Mouse (Mus musculus) C2C12 (cell line): ENCODE data around the gene Mink1. TPM values are rescaled to one million over a fixed set of nuclear protein-coding genes. Genes with fewer than 3 reads are reported as not detected.

Experiments
- H3K27me3 ChIP-seq: one replicate; pipeline ENCODE4 v1.6.1; 2011; ENCODE audit not compliant: control insufficient read depth, insufficient read depth, insufficient read length
- H3K36me3 ChIP-seq: one replicate; pipeline ENCODE4 v1.6.1; 2011; ENCODE audit not compliant: control insufficient read depth, insufficient read depth
- H3K4me3 ChIP-seq: one replicate; pipeline ENCODE4 v1.5.1; 2011; ENCODE audit warnings: mild to moderate bottlenecking, control low read depth; ENCODE audit not compliant: poor library complexity, insufficient read depth, severe bottlenecking
- H3K79me2 ChIP-seq: one replicate; pipeline ENCODE4 v1.6.1; 2011; ENCODE audit not compliant: control insufficient read depth, insufficient read depth
- H3K79me3 ChIP-seq: one replicate; pipeline ENCODE4 v1.6.1; 2011; ENCODE audit warnings: low read depth, control low read depth
- H3ac ChIP-seq: one replicate; pipeline ENCODE3; 2011; ENCODE audit warnings: low read depth; ENCODE audit not compliant: control insufficient read depth, insufficient read length
- CEBPB ChIP-seq: IDR thresholded peaks from one replicate; pipeline ENCODE4 v1.6.1; 2011; ENCODE audit warnings: low read depth, mild to moderate bottlenecking, control low read depth, moderate library complexity
- CTCF ChIP-seq: IDR thresholded peaks from one replicate; pipeline ENCODE4 v1.5.1; 2011; ENCODE audit not compliant: control insufficient read depth, insufficient read depth, insufficient read length
- FOSL1 ChIP-seq: IDR thresholded peaks from one replicate; pipeline ENCODE4 v1.8.0; 2011; ENCODE audit warnings: mild to moderate bottlenecking, low read length; ENCODE audit not compliant: poor library complexity, insufficient read depth, severe bottlenecking
- MAX ChIP-seq: IDR thresholded peaks from one replicate; pipeline ENCODE4 v1.6.1; 2011; ENCODE audit warnings: mild to moderate bottlenecking, control low read depth
- MYOD1 ChIP-seq: IDR thresholded peaks from one replicate; pipeline ENCODE4 v1.6.1; 2011; ENCODE audit warnings: low read depth; ENCODE audit not compliant: control insufficient read depth, insufficient read length
- MYOG ChIP-seq: IDR thresholded peaks from one replicate; pipeline ENCODE4 v1.6.1; 2011; ENCODE audit not compliant: control insufficient read depth, insufficient read length; ENCODE audit errors: extremely low read depth
- USF1 ChIP-seq: IDR thresholded peaks from one replicate; pipeline ENCODE4 v1.6.1; 2011; ENCODE audit warnings: low read depth, mild to moderate bottlenecking, control low read depth, moderate library complexity
- polyA plus RNA-seq: library from polyadenylated mRNA; unstranded; fragments of >200 nt; fragmentation: generic; extraction: Trizol; gene quantifications from one replicate; pipeline ENCODE4 v1.2.1, GENCODE M21; 2012; ENCODE audit warnings: missing spikeins

The Mink1 gene
- polyA plus RNA-seq, 1 experiment = 34.5 TPM

DNA sequence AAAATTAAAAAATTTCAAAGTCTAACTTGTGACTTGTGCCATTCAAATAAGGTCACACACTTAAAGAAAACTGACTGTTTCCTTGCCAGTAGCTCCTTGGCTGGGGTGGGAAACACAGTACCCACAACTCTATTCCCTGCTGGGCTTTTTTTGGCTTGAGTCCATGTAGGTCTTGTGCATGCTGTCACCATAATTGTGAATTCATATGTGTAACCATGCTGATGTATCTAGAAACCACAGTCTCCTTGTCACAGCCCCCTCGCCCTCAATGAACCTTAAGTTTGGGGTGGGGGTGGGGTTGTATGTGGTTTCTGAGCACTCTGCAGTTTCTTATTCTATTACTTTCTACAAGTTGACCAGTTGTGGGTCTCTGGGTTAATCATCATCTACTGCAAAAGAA is 29.1 kb downstream of the Mink1 start:
- Histone ChIP-seq H3K79me3 (peaks cover 33% of the 10 kb centered on the region), H3K4me3 (no peak overlapping the region)

GRCm38 (mm10) chr11:70594253-70594989 is 31.7 kb downstream of the Mink1 start:
- H3K79me3 ChIP-seq = peaks cover 15% of the 10 kb centered on the region
- TF ChIP-seq CTCF (no peak), CEBPB (no peak), MAX (no peak), USF1 (no peak), MYOD1 (no peak), FOSL1 (no peak), MYOG (no peak)
- no peaks in the 10 kb centered on the region for H3K27me3 ChIP-seq
- H3K36me3 ChIP-seq = peaks cover 25% of the 10 kb centered on the region
- peaks cover 51% of the 10 kb centered on the region for H3K79me2 ChIP-seq
- H3K4me3 ChIP-seq = no peak overlapping the region
- H3ac ChIP-seq = no peak overlapping the region

More for the DNA sequence above, 29.1 kb downstream of the Mink1 start:
- H3ac ChIP-seq = no peak overlapping the region
- peaks cover 6% of the 10 kb centered on the region for H3K36me3 ChIP-seq
- H3K79me2 ChIP-seq = peaks cover 78% of the 10 kb centered on the region
- no peaks in the 10 kb centered on the region for H3K27me3 ChIP-seq
- no peak for TF ChIP-seq USF1
- TF ChIP-seq CEBPB = no peak
- no peak for TF ChIP-seq CTCF
- no peak for TF ChIP-seq FOSL1
- TF ChIP-seq MYOG = no peak
- no peak for TF ChIP-seq MAX
- no peak for TF ChIP-seq MYOD1

DNA sequence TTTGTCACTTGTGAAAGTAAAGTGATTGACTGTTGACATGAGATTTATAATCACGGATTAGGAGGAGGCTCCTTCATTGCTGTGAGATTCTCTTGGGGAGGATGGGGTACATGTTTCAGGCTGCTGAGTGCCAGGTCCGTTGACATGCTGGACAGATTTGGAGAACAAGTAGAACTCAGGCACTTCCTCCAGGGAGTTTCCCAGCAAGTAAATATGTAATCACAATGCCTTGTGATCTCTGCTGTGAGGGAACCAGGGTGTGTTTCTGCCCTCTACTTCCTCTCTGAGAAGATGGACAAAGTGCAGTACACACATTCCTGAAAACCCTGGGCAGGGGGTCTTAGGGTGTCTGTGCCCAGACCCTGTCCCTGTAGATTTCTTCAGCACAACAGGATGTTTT is 33.0 kb downstream of the Mink1 start:
- Histone ChIP-seq H3K27me3 (no peaks in the 10 kb centered on the region), H3K4me3 (no peak overlapping the region)
- TF ChIP-seq CTCF (no peak), MAX (no peak), CEBPB (no peak), MYOG (no peak), FOSL1 (no peak), MYOD1 (no peak), USF1 (no peak)

GRCm38 (mm10) chr11:70596094-70596493 is 33.4 kb downstream of the Mink1 start:
- Histone ChIP-seq H3K27me3 (no peaks in the 10 kb centered on the region), H3K4me3 (no peak overlapping the region), H3K79me2 (peaks cover 35% of the 10 kb centered on the region), H3K79me3 (peaks cover 4% of the 10 kb centered on the region), H3ac (no peak overlapping the region), H3K36me3 (peaks cover 25% of the 10 kb centered on the region)
- TF ChIP-seq MYOG (no peak), CTCF (no peak), MAX (no peak), CEBPB (no peak), MYOD1 (no peak), FOSL1 (no peak), USF1 (no peak)

More for the DNA sequence above, 33.0 kb downstream of the Mink1 start:
- H3K79me3 ChIP-seq = peaks cover 8% of the 10 kb centered on the region
- peaks cover 25% of the 10 kb centered on the region for H3K36me3 ChIP-seq
- no peak overlapping the region for H3ac ChIP-seq
- H3K79me2 ChIP-seq = peaks cover 39% of the 10 kb centered on the region

- Histone ChIP-seq H3K4me3 (no peak overlapping the region), H3K27me3 (no peaks in the 10 kb centered on the region), H3K36me3 (peaks cover 36% of the 10 kb centered on the region), H3K79me2 (peaks cover 24% of the 10 kb centered on the region), H3K79me3 (peaks cover 2% of the 10 kb centered on the region), H3ac (no peak overlapping the region)
- TF ChIP-seq CTCF (no peak), MYOG (no peak), USF1 (no peak), FOSL1 (no peak), MAX (no peak), CEBPB (no peak), MYOD1 (no peak)
Observed at GRCm38 (mm10) chr11:70597301-70597700, 34.6 kb downstream of the Mink1 start.

DNA sequence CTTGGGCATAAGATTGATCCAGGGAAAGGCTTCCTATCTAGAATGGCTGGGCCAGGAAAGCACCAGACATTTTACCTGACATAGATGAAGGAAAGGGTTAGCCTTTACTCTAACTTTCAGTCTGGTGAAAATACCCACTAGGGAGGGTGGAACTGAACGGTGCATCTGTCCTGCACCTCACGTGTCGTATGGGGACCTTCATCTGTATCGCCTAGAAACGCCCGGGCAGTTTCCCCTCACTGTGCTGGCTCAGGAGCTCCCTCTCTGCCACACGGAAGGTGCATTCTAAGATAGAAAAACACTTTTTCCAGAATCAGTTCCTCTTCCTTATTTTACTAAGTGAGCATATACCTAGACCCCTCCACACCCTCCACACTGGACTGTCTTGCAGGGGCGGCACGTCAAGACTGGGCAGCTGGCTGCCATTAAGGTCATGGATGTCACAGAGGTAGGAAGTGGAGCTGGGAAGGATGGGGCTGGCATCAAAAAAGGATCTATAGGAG is 35.8 kb downstream of the Mink1 start:
- H3K79me3 ChIP-seq = peaks cover 2% of the 10 kb centered on the region
- H3K79me2 ChIP-seq = peaks cover 12% of the 10 kb centered on the region
- H3K36me3 ChIP-seq = peaks cover 36% of the 10 kb centered on the region
- TF ChIP-seq USF1 (no peak), CEBPB (no peak), FOSL1 (no peak), MYOD1 (no peak), CTCF (no peak), MAX (no peak), MYOG (no peak)
- H3K4me3 ChIP-seq = no peak overlapping the region
- no peak overlapping the region for H3ac ChIP-seq
- no peaks in the 10 kb centered on the region for H3K27me3 ChIP-seq
